Mouse (Mus musculus) stomach, embryonic 16.5 days (tissue): ENCODE measurements at regions not wholly inside any gene's neighbourhood (a gene's known extent, or its start where the extent isn't known, plus 50 kb on each side); places are given as distances from the start of the nearest gene placed in this dataset.

Experiments
- ATAC-seq: fragments of 200-750 bp; cut with Nextera tagmentation; 2 replicates; pipeline ENCODE4 v1.8.0; 2017; ENCODE audit warnings: moderate number of reproducible peaks, moderate TSS enrichment; ENCODE audit not compliant: insufficient read depth, low FRiP score
- H3K27ac ChIP-seq: fragments of 300-500 bp; sonication (generic); 2 replicates; pipeline ENCODE4 v1.5.1; 2014; ENCODE audit warnings: low read length
- H3K27me3 ChIP-seq: fragments of 300-500 bp; sonication (generic); 2 replicates; pipeline ENCODE4 v1.6.1; 2014; ENCODE audit warnings: low read length, control low read depth, mixed read lengths; ENCODE audit not compliant: control insufficient read depth, insufficient read depth
- H3K36me3 ChIP-seq: fragments of 300-500 bp; sonication (generic); 2 replicates; pipeline ENCODE4 v1.6.1; 2014; ENCODE audit warnings: low read length; ENCODE audit not compliant: control insufficient read depth, insufficient read depth
- H3K4me1 ChIP-seq: fragments of 300-500 bp; sonication (generic); 2 replicates; pipeline ENCODE4 v1.6.1; 2014; ENCODE audit warnings: low read length, control low read depth, mixed read lengths; ENCODE audit not compliant: control insufficient read depth, insufficient read depth
- H3K4me2 ChIP-seq: fragments of 300-500 bp; sonication (generic); 2 replicates; pipeline ENCODE4 v1.6.1; 2014; ENCODE audit warnings: low read depth, low read length, mixed read lengths
- H3K4me3 ChIP-seq: fragments of 300-500 bp; sonication (generic); replicated peaks from 2 replicates; pipeline ENCODE4 v1.5.1; 2014; ENCODE audit warnings: mild to moderate bottlenecking, low read length
- H3K9ac ChIP-seq: fragments of 300-500 bp; sonication (generic); 2 replicates; pipeline ENCODE4 v1.6.1; 2014; ENCODE audit warnings: low read length
- H3K9me3 ChIP-seq: fragments of 300-500 bp; sonication (generic); replicated peaks from 2 replicates; pipeline ENCODE4 v1.6.1; 2016; ENCODE audit warnings: low read length, control low read depth; ENCODE audit not compliant: control insufficient read depth
- WGBS: fragments of 180-500 bp; shearing (Covaris S2); extraction: QIAGEN DNeasy Blood & Tissue Kit; methylation state at CpG from one replicate; pipeline ENCODE4 v1.1.7; 2014; 5-methylcytosine and 5-hydroxymethylcytosine counted together

DNA sequence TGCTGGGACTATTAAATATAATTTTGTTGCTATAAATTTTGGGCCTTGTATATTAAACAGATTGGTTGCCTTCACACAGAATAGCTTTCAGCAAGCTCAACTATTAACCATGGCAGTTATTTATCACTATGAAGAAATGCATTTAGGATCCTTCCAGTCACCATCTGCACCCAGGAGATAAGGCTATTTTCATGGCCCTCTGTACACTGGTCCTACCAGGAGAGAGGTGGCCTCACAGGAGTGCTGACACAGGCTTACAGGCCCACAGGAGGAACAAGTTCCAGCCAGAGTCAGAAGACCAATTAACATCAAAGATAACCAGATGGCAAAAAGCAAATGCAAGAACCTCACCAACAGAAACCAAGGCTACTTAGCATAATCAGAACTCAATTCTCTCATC, 731.3 kb downstream of the Ryr2 start:
- ATAC-seq = no peak
- H3K27ac ChIP-seq = no peak overlapping the region
- no peaks in the 10 kb centered on the region for H3K27me3 ChIP-seq
- no peak overlapping the region for H3K4me3 ChIP-seq
- no peak overlapping the region for H3K9ac ChIP-seq
- H3K4me2 ChIP-seq = no peak overlapping the region
- H3K4me1 ChIP-seq = no peaks in the 10 kb centered on the region
- H3K36me3 ChIP-seq = no peaks in the 10 kb centered on the region
- no peaks in the 10 kb centered on the region for H3K9me3 ChIP-seq

DNA sequence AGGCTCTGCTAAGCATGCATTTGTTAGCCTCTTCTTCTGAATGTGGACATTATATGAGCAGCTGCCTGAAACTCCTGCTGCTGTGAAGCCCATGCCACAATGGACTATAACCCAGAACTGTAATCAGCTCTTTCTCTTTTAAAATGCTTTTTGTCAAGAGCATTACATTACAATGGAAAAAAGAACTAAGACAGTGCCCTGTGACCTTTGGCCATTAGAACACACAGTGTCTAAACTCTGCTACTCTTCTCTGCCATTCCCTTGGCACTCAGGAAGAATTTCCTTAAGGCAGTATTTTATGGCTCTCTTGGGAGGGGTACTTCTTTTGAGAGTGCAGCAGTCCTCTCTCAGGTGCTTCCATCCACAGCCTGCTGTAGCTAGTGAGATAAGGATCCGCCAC, 737.3 kb downstream of the Ryr2 start:
- no peaks in the 10 kb centered on the region for H3K4me1 ChIP-seq
- H3K4me3 ChIP-seq = no peak overlapping the region
- no peaks in the 10 kb centered on the region for H3K36me3 ChIP-seq
- H3K27me3 ChIP-seq = no peaks in the 10 kb centered on the region
- no peak overlapping the region for H3K9ac ChIP-seq
- no peak overlapping the region for H3K27ac ChIP-seq
- 67% methylated on average over 1 of the region's 1 CpGs for WGBS
- no peaks in the 10 kb centered on the region for H3K9me3 ChIP-seq
- no peak for ATAC-seq
- no peak overlapping the region for H3K4me2 ChIP-seq

DNA sequence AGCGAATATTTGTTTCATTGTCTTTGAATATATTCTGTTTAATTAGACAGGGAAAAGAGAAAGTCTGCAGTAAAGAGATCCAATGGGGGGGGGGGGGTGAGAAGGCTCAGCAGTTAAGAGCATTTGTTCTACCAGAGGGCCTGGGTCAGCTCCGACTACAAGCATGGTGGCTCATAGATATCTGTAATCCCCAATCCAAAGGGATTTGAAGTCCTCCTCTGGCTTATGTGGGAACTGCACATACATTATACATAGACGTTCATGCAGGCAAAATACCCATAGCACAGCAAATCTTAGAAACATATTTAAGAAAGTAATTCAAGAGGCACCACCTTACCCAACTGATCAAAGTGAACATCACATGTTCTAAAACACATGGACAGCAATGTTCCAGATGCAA, 743.9 kb downstream of the Ryr2 start:
- Histone ChIP-seq H3K4me1 (no peaks in the 10 kb centered on the region), H3K9ac (no peak overlapping the region), H3K27me3 (no peaks in the 10 kb centered on the region), H3K9me3 (no peaks in the 10 kb centered on the region), H3K27ac (no peak overlapping the region), H3K36me3 (no peaks in the 10 kb centered on the region), H3K4me2 (no peak overlapping the region), H3K4me3 (no peak overlapping the region)
- 77% methylated on average over 3 of the region's 3 CpGs for WGBS
- no peak for ATAC-seq

DNA sequence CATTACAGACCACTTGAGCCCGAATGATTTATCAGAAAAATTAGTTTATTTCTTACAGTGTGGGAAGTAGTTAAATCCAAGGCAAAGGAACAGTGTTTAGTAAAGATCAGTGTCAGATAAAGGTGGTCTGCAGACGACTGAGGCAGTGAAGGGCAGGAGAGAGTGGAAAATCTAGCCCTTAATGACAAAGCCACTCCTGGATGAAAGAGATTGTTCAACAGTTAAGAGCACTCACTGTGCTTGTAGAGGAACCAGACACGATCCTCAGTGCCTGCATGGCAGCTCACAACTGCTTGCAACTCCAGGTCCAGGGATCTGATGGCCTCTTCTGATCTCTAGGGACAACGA, 758.3 kb downstream of the Ryr2 start:
- ATAC-seq = no peak
- 29% methylated on average over 4 of the region's 4 CpGs for WGBS

DNA sequence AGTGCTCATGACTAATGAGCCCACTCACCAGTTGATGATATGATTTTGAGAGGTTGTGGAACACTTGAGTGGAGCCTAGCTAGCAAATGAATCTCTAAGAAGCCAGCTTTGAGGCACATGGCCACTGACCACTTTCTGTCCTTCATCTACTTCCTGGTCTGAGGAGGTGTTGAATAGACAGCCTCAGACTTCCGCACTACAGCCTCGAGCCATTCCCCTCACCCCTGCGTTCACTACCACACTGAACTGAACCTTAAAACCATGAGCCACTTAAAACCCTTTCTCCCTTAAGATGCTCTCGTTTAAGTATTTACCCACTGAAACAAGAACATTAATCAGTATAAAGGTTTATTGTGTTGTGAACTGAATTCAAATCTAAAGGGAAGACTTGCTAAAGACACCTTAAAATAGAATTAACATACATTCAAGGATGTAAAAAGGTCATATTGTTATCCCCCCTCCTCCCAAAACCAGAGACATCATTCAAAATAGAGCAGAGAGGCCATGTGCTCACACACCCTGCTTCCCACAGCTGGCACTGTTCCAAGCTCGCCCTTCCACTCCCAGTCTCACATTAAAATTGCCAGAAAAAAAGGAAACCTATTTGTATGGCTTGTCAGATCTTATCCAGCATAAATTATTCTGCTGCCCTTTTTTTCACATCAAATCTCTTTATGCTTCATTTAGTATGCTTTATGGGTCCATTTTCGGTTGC, 758.8 kb downstream of the Ryr2 start:
- Histone ChIP-seq H3K36me3 (no peaks in the 10 kb centered on the region), H3K9ac (no peak overlapping the region), H3K27ac (no peak overlapping the region), H3K9me3 (no peaks in the 10 kb centered on the region), H3K27me3 (no peaks in the 10 kb centered on the region), H3K4me2 (no peak overlapping the region), H3K4me1 (no peaks in the 10 kb centered on the region), H3K4me3 (no peak overlapping the region)
- no peak for ATAC-seq
- 46% methylated on average over 6 of the region's 6 CpGs for WGBS

More for the DNA sequence above, 758.3 kb downstream of the Ryr2 start:
- Histone ChIP-seq H3K36me3 (no peaks in the 10 kb centered on the region), H3K4me1 (no peaks in the 10 kb centered on the region), H3K9ac (no peak overlapping the region), H3K27ac (no peak overlapping the region), H3K9me3 (no peaks in the 10 kb centered on the region), H3K27me3 (no peaks in the 10 kb centered on the region), H3K4me2 (no peak overlapping the region), H3K4me3 (no peak overlapping the region)

DNA sequence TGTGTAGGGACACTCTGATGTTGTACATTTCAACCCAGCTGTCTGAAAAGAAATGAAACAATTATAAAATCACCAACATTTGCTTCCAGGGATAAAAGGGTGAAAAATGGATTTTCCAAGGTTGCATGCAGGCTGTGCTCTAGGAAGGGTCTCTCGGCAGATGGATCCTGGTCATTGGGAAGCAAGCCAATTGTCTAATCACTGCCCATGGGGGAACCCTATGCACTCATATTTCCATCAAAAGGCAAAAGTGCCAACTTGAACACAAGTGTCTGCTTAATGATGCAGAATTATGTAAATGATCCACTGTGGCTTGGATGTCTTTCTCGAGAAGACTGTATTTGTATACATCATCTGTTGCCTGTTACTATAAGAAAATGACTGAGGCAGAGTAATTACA, 762.2 kb downstream of the Ryr2 start:
- ATAC-seq = no peak
- Histone ChIP-seq H3K4me3 (no peak overlapping the region), H3K36me3 (no peaks in the 10 kb centered on the region), H3K9me3 (no peaks in the 10 kb centered on the region), H3K4me2 (no peak overlapping the region), H3K27me3 (no peaks in the 10 kb centered on the region), H3K9ac (no peak overlapping the region), H3K4me1 (no peaks in the 10 kb centered on the region), H3K27ac (no peak overlapping the region)
- WGBS = 78% methylated on average over 2 of the region's 2 CpGs

DNA sequence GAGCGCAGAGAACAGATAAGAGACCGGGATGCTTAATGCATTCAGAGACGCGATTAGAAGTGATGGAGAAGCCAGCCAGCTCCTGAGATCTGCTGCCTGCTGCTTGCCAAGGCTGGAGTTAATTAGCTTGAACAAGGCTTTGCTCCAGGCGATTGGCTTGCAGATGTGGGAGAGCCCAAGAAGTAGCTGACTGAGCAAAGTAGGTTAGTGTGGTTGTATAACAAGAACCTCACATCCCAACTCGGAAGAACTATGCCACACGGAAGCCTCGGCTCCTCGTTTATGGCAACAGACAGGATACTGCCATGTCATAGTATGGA, 768.5 kb downstream of the Ryr2 start:
- no peaks in the 10 kb centered on the region for H3K36me3 ChIP-seq
- no peaks in the 10 kb centered on the region for H3K27me3 ChIP-seq
- no peak overlapping the region for H3K4me2 ChIP-seq
- H3K9ac ChIP-seq = no peak overlapping the region
- H3K27ac ChIP-seq = no peak overlapping the region
- no peaks in the 10 kb centered on the region for H3K4me1 ChIP-seq
- ATAC-seq = no peak
- 74% methylated on average over 9 of the region's 9 CpGs for WGBS
- H3K4me3 ChIP-seq = no peak overlapping the region
- no peaks in the 10 kb centered on the region for H3K9me3 ChIP-seq

DNA sequence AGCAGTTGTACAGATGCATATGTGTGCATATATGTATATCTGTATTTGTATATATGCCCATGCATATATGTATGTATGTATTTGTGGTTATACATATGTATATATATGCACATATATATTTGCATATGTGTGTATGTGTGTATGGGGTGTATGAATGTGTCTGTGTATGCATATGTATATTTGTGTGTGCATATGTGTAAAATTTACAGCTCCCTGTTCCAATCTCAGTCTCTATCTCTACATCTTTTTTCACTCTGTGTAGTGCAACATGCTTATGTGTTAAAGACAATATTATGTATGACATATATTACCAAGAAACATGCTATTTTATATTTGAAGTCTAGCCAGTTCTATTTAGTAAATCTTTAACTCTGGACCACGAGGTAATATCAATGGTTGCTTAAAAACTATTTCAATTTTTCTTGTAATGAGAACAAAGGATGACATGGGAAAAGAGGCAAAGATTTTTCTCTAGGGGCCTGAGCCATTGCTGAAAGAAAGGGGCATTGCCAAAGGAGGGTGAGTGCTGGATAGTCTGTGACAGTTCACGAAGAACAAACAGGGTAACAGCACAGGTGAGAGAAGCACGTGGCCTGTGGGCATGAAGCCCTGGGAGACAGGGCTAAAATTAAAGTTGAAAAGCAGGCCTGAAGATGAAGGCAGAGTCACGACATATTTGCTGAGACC, 769.0 kb downstream of the Ryr2 start:
- Histone ChIP-seq H3K27ac (no peak overlapping the region), H3K27me3 (no peaks in the 10 kb centered on the region), H3K4me1 (no peaks in the 10 kb centered on the region), H3K9me3 (no peaks in the 10 kb centered on the region), H3K36me3 (no peaks in the 10 kb centered on the region), H3K9ac (no peak overlapping the region), H3K4me3 (no peak overlapping the region), H3K4me2 (no peak overlapping the region)
- no peak for ATAC-seq
- WGBS = 45% methylated on average over 4 of the region's 4 CpGs

DNA sequence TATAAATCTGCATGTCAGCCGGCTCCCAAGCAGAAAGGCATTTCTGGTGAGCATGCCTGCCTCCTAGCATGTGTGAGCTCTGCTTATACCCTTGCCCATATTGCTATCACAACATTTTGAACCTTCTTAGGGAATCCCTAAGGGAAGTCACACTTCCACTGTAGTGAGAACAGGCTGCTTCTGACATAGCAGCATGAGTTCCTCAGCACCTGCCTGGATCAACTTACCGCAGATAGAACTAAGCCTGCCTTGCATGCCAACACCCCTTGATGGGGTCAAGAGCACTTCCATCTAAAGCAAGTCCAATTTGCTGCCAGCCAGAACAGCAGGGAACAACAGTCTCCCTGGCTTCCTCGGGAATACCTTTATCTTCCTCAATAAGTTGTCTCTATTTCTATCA, 769.8 kb downstream of the Ryr2 start:
- Histone ChIP-seq H3K36me3 (no peaks in the 10 kb centered on the region), H3K9ac (no peak overlapping the region), H3K27ac (no peak overlapping the region), H3K4me1 (no peaks in the 10 kb centered on the region), H3K4me3 (no peak overlapping the region), H3K27me3 (no peaks in the 10 kb centered on the region), H3K4me2 (no peak overlapping the region), H3K9me3 (no peaks in the 10 kb centered on the region)
- no peak for ATAC-seq
- WGBS = 72% methylated on average over 3 of the region's 3 CpGs
